Mouse (Mus musculus) bone marrow, adult 2 months (tissue): ENCODE data around the gene Nmnat2.

ENCODE experiments used
- CTCF ChIP-seq: fragments of 200-500 bp; IDR thresholded peaks from 2 replicates; pipeline ENCODE4 v1.5.1; 2011; ENCODE audit warnings: low read length, control low read depth; ENCODE audit not compliant: control insufficient read depth, insufficient read depth
- POLR2A ChIP-seq: fragments of 200-500 bp; IDR thresholded peaks from 2 replicates; pipeline ENCODE4 v1.6.1; 2011; ENCODE audit warnings: low read depth, mild to moderate bottlenecking, control low read depth, low read length, borderline replicate concordance; ENCODE audit not compliant: control insufficient read depth

DNA sequence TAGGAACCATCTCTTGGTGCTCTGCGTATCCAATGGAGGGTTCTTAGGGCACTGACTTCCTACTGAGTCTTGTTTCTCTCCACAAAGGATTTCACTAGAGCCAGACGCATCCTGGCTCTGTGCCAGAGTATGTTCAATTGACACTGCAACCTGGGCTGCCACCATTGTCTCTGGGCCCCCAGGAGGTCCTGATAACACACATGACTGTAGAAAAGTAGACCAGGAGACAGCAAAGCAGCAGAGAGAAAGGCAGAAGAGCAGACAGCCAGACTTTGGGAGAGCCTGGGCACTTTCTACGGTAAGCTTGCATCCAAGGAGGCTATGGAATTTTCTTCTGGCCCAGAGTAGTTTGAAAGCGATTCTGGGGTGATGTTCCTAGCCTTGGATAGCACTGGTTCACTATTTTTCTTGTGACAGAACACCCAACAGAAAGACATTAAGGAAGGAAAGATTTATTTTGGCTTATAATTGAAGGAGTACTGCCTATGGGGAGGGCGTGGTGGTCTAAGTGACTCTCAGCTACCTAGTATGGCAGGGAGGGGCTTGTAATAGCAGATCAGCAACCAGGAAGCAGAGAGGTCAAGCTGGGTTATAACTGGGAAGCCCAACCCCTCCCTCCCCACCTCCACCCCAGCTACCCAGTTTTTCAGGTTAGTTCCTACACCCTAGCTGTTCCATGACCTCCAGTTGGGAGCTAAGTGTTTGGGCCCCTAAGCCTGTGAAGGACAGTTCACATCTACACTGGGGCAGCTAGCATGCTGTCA is 78.5 kb downstream of the Nmnat2 start:
- no peak for TF ChIP-seq CTCF
- TF ChIP-seq POLR2A, result no peak
